Mouse (Mus musculus) embryonic facial prominence, embryonic 14.5 days (tissue): ENCODE results near the gene Serpinb3b. TPM values are rescaled to one million over a fixed set of nuclear protein-coding genes. Genes with fewer than 3 reads are reported as not detected.
"Not testable (repeated sequence)": the region's sequence is repeated elsewhere in the genome, so short reads cannot be mapped to it uniquely, and the experiment has no call there.

Experiments used
- ATAC-seq: fragments of 200-750 bp; cut with Nextera tagmentation; 2 replicates; pipeline ENCODE4 v1.8.0; 2017; ENCODE audit warnings: low read depth, moderate number of reproducible peaks, moderate TSS enrichment
- DNase-seq: peaks from one replicate; pipeline ENCODE4 v3.0.0-alpha.2; 2015; ENCODE audit warnings: low spot score
- H3K27ac ChIP-seq: fragments of 300-500 bp; sonication (generic); replicated peaks from 2 replicates; pipeline ENCODE4 v1.5.1; 2014; ENCODE audit warnings: low read depth, mild to moderate bottlenecking, low read length, moderate library complexity
- H3K27me3 ChIP-seq: fragments of 300-500 bp; sonication (generic); replicated peaks from 2 replicates; pipeline ENCODE4 v1.6.1; 2014; ENCODE audit warnings: low read length; ENCODE audit not compliant: control insufficient read depth, insufficient read depth
- H3K36me3 ChIP-seq: fragments of 300-500 bp; sonication (generic); 2 replicates; pipeline ENCODE4 v1.6.1; 2014; ENCODE audit warnings: low read length, mixed read lengths; ENCODE audit not compliant: control insufficient read depth, insufficient read depth
- H3K4me1 ChIP-seq: fragments of 300-500 bp; sonication (generic); 2 replicates; pipeline ENCODE4 v1.6.1; 2014; ENCODE audit warnings: antibody characterized with exemption, low read length; ENCODE audit not compliant: control insufficient read depth, insufficient read depth
- H3K4me2 ChIP-seq: fragments of 300-500 bp; sonication (generic); 2 replicates; pipeline ENCODE4 v1.6.1; 2014; ENCODE audit warnings: low read depth, mild to moderate bottlenecking, low read length, moderate library complexity, mixed read lengths
- H3K4me3 ChIP-seq: fragments of 300-500 bp; sonication (generic); 2 replicates; pipeline ENCODE4 v1.5.1; 2014; ENCODE audit warnings: low read depth, mild to moderate bottlenecking, low read length
- H3K9ac ChIP-seq: fragments of 300-500 bp; sonication (generic); 2 replicates; pipeline ENCODE4 v1.6.1; 2014; ENCODE audit warnings: low read depth, mild to moderate bottlenecking, low read length, moderate library complexity, mixed read lengths
- H3K9me3 ChIP-seq: fragments of 300-500 bp; sonication (generic); 2 replicates; pipeline ENCODE4 v1.6.1; 2016; ENCODE audit warnings: low read length; ENCODE audit not compliant: control insufficient read depth
- WGBS: fragments of 180-500 bp; shearing (Covaris S2); extraction: QIAGEN DNeasy Blood & Tissue Kit; methylation state at CpG from one replicate; pipeline ENCODE4 v1.1.7; 2014; 5-methylcytosine and 5-hydroxymethylcytosine counted together
- polyA plus RNA-seq: library from polyadenylated mRNA; unstranded; fragments of >200 nt; fragmentation: Nextera tagmentation; extraction: Ambion mirVana; gene quantifications from 2 replicates; pipeline ENCODE4 v1.2.1, GENCODE M21; 2014

Gene Serpinb3b
- 0.87 and 2.3 TPM in 2 replicates for polyA plus RNA-seq

DNA sequence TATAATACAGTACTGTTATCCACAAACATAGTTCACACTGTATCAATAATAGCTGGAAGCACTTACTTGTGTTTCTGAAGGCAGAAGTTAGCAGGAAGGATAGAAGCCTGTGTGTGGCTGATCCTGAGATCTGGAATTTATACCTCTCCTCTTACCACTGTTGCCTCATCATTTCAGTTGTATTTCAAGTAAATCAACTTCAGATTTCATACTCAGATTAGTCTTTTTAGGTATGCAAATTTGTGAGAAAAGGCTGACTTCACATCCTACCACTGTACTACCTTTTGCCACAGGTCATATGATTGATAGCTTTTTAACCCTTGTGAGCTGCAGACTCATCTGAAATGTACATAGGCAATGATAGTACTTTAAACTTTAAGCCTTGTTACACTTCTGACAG is at the start of gene Serpinb3b, which contains the start of gene Serpinb3c:
TSS of gene Serpinb3b (minus strand) at position 101 of the 400 bp plus-strand sequence.
TSS of gene Serpinb3c (minus strand) at position 111 of the 400 bp plus-strand sequence.
- not testable (repeated sequence) for ATAC-seq, H3K9ac ChIP-seq, H3K4me3 ChIP-seq, H3K9me3 ChIP-seq, DNase-seq, H3K4me1 ChIP-seq, H3K4me2 ChIP-seq, H3K36me3 ChIP-seq, H3K27me3 ChIP-seq, H3K27ac ChIP-seq

DNA sequence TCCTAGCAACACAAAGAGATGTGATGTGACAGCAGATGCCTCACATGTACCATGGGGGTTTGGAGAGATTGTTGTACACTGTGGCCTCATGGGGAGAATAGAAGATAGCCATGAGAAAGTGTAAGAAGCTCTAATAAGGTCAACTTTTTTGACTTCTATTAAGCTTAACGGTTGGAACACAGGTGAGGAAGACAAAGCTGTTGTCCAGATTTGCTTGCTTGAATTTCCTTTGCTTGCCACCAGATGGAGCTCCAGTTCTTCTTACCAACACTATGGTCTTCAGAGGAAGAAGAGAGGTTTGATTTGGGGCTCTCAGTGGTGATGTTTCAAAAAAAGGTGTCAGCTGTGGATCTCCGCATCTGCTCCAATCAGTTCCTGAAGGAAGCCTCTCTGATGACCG is 35.0 kb downstream of the Serpinb3b start:
- H3K9me3 ChIP-seq, H3K9ac ChIP-seq, H3K4me3 ChIP-seq, H3K36me3 ChIP-seq, H3K4me1 ChIP-seq, H3K4me2 ChIP-seq, H3K27ac ChIP-seq, DNase-seq, H3K27me3 ChIP-seq: not testable (repeated sequence)
- 40% methylated on average over 3 of the region's 3 CpGs for WGBS
- peak; percentile 41; the same call in 1 of the 2 replicates for ATAC-seq

DNA sequence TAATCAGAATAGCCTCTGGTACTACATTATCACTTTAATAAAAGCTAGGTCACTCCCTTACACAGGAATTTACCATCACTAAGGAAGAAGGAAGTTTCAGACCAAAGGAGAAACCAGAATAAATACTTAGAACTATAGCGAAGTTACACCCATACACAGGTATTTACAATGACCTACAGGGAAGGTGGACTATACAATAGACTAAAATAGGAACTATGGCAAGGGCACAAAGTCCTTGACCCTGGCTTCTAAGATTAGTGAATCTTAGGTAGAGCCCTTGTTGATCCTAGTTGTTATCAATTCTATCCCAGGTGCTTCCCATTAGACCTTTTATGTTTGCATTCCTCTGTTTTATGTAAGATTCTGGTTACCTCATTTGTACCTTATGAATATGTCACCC is 60.9 kb downstream of the Serpinb3b start:
- not testable (repeated sequence) for H3K4me2 ChIP-seq, ATAC-seq, H3K9me3 ChIP-seq, H3K27me3 ChIP-seq, H3K36me3 ChIP-seq, H3K9ac ChIP-seq, H3K27ac ChIP-seq, DNase-seq, H3K4me1 ChIP-seq, H3K4me3 ChIP-seq
- 89% methylated on average over 1 of the region's 1 CpGs for WGBS

DNA sequence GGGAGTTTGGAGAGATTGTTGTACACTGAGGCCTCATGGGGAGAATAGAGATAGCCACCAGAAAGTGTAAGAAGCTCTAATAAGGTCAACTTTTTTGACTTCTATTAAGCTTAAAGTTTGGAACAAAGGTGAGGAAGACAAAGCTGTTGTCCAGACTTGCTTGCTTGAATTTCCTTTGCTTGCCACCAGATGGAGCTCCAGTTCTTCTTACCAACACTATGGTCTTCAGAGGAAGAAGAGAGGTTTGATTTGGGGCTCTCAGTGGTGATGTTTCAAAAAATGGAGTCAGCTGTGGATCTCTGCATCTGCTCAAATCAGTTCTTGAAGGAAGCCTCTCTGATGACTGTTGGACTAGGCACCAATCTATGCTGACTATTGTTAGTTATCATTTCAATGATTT is 150.7 kb downstream of the Serpinb3b start:
- not testable (repeated sequence) for DNase-seq, H3K4me3 ChIP-seq, H3K27ac ChIP-seq, ATAC-seq, H3K36me3 ChIP-seq, H3K9me3 ChIP-seq, H3K4me1 ChIP-seq, H3K4me2 ChIP-seq, H3K9ac ChIP-seq, H3K27me3 ChIP-seq

Other genes with a start within 250 kb of the Serpinb3b start
- 11.2 and 13.9 TPM in 2 replicates for gene Serpinb3a, start 226.1 kb downstream of the Serpinb3b start, polyA plus RNA-seq
- gene Serpinb3d, start 194.9 kb downstream of the Serpinb3b start, polyA plus RNA-seq: not detected in 2 replicates
- gene Serpinb3c, start within 50 bp of the Serpinb3b start, polyA plus RNA-seq: 2.0 and 4.5 TPM in 2 replicates
- gene Serpinb11, start 82.8 kb upstream of the Serpinb3b start, polyA plus RNA-seq: 4.2 and 11.9 TPM in 2 replicates
- 5.9 and 9.1 TPM in 2 replicates for gene Serpinb7, start 121.3 kb upstream of the Serpinb3b start, polyA plus RNA-seq
- gene Serpinb2, start 233.1 kb upstream of the Serpinb3b start, polyA plus RNA-seq: 2.2 and 3.2 TPM in 2 replicates